In the genomic region with DNA sequence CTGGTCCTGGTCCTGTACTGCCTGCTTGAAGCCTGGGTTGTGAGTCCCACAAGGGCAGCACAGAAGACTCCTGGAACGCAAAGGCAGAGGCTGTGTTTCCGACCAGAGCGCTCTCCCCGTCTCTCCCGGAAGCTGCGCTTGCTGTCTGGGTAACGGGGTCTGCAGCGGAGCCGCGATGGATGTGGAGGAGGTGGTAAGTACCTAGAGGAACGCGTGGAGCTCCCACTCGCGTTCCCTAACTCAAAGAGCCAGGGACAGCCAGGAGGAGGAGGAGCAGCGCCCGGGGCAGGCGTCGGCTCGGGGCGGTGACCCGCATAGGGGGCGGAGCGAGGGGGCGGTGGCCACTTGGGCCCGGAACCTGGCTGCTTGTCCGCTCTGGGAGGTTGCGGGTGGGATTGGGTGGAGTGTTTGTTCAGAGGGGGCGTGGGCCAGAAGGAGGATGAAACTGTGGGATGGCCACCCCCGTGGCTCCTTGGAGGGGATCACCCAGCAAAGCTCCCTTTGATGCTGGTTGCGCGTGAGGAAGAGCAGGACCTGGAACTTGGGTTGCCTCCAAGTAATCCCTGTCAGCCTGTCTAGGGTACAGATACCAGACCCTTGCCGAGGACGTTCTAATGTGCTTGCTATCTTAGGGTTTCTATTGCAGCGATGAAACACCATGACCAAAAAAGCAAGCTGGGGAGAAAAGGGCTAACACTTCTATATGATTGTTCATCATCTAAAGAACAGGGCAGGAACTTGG, we compare ENCODE assay signal across 8 mouse cellular contexts.
A peak's percentile ranks its signal among the peaks of the same experiment; 100 is the strongest.
DNase-seq lines count a peak whose midpoint lies in the region; ATAC-seq and TF ChIP-seq lines count a peak whose summit lies in the region.
"Not testable (repeated sequence)": the region's sequence is repeated elsewhere in the genome, so short reads cannot be mapped to it uniquely, and the experiment has no call there.

No protein-coding gene starts in this region.

- not testable (repeated sequence) for H3K27ac ChIP-seq in bone marrow macrophage, adult 2 months (ENCODE audit: insufficient read depth, low read depth, low read length); embryonic facial prominence, embryonic 15.5 days (replicated peaks); kidney, embryonic 14.5 days (ENCODE audit: low read depth, low read length); limb, embryonic 15.5 days; midbrain, embryonic 16.5 days (ENCODE audit: low read length); spleen, adult 2 months (ENCODE audit: insufficient read depth, low read length)
- H3K27ac ChIP-seq in heart, embryonic 10.5 days, result peak overlapping the region; percentile 86

- not testable (repeated sequence) for TF ChIP-seq CTCF in bone marrow macrophage, adult 2 months (IDR thresholded peaks at IDR 0.05; ENCODE audit: low read depth, low read length); spleen, adult 2 months (IDR thresholded peaks at IDR 0.05; ENCODE audit: extremely low read depth, insufficient read depth, insufficient read length, insufficient replicate concordance)

- WGBS in embryonic facial prominence, embryonic 15.5 days, result 3% methylated on average over 34 of the region's 34 CpGs
- 2% methylated on average over 34 of the region's 34 CpGs for WGBS in heart, embryonic 10.5 days
- 4% methylated on average over 34 of the region's 34 CpGs for WGBS in kidney, embryonic 14.5 days
- 3% methylated on average over 33 of the region's 34 CpGs for WGBS in limb, embryonic 15.5 days
- 3% methylated on average over 33 of the region's 34 CpGs for WGBS in midbrain, embryonic 16.5 days
- 4% methylated on average over 33 of the region's 34 CpGs for WGBS in spleen, adult 2 months

- H3K9me3 ChIP-seq in embryonic facial prominence, embryonic 15.5 days (replicated peaks); heart, embryonic 10.5 days; kidney, embryonic 14.5 days (ENCODE audit: control insufficient read depth, low read length); limb, embryonic 15.5 days; midbrain, embryonic 16.5 days (replicated peaks; ENCODE audit: control insufficient read depth, low read length, poor library complexity, severe bottlenecking): not testable (repeated sequence)

- not testable (repeated sequence) for H3K36me3 ChIP-seq in embryonic facial prominence, embryonic 15.5 days; heart, embryonic 10.5 days; kidney, embryonic 14.5 days (ENCODE audit: control insufficient read depth, insufficient read depth, low read length); limb, embryonic 15.5 days; midbrain, embryonic 16.5 days (ENCODE audit: control insufficient read depth, insufficient read depth, low read length); spleen, adult 2 months (ENCODE audit: control insufficient read depth, insufficient read depth, low read length)

- H3K4me2 ChIP-seq in embryonic facial prominence, embryonic 15.5 days (replicated peaks), result peak overlapping the region; percentile 66
- H3K4me2 ChIP-seq in kidney, embryonic 14.5 days (replicated peaks; ENCODE audit: low read depth, low read length), result peak overlapping the region; percentile 67
- peak overlapping the region; percentile 69 for H3K4me2 ChIP-seq in limb, embryonic 15.5 days
- peak overlapping the region; percentile 68 for H3K4me2 ChIP-seq in midbrain, embryonic 16.5 days (ENCODE audit: low read length)

- peak; percentile 71 to 74 for DNase-seq in B cell, adult 2 months
- DNase-seq in heart, embryonic 10.5 days (ENCODE audit: low spot score), result peak; percentile 83
- peak in 1 of 2 experiments; percentile 46 for DNase-seq in spleen, adult 2 months (ENCODE audit: low read depth in 1 of 2, low spot score in 2 of 2)

- H3K4me3 ChIP-seq in bone marrow macrophage, adult 2 months (ENCODE audit: insufficient read depth, low read length), result peak overlapping the region; percentile 67
- H3K4me3 ChIP-seq in embryonic facial prominence, embryonic 15.5 days (replicated peaks), result peak overlapping the region; percentile 57
- peak overlapping the region; percentile 67 for H3K4me3 ChIP-seq in heart, embryonic 10.5 days
- H3K4me3 ChIP-seq in kidney, embryonic 14.5 days (ENCODE audit: low read length), result peak overlapping the region; percentile 54
- H3K4me3 ChIP-seq in limb, embryonic 15.5 days, result peak overlapping the region; percentile 52
- H3K4me3 ChIP-seq in midbrain, embryonic 16.5 days (ENCODE audit: low read depth, low read length), result peak overlapping the region; percentile 53
- H3K4me3 ChIP-seq in spleen, adult 2 months (ENCODE audit: extremely low read depth, insufficient read depth, insufficient read length), result peak overlapping the region; percentile 85

- not testable (repeated sequence) for H3K4me1 ChIP-seq in bone marrow macrophage, adult 2 months (ENCODE audit: control insufficient read depth, insufficient read depth, low read length); embryonic facial prominence, embryonic 15.5 days; heart, embryonic 10.5 days; kidney, embryonic 14.5 days (ENCODE audit: control insufficient read depth, insufficient read depth, low read length); limb, embryonic 15.5 days; midbrain, embryonic 16.5 days (ENCODE audit: control insufficient read depth, insufficient read depth, low read length); spleen, adult 2 months (ENCODE audit: control insufficient read depth, insufficient read depth, insufficient read length)

- ATAC-seq in embryonic facial prominence, embryonic 15.5 days (ENCODE audit: insufficient number of reproducible peaks, low FRiP score, low TSS enrichment, low read depth), result peak; percentile 78; the same call in 1 of the 2 replicates
- peak; percentile 87 for ATAC-seq in kidney, embryonic 14.5 days (ENCODE audit: low FRiP score, low TSS enrichment)
- peak; percentile 40; the same call in 1 of the 2 replicates for ATAC-seq in limb, embryonic 15.5 days (ENCODE audit: insufficient number of reproducible peaks, low FRiP score, low TSS enrichment, low read depth)
- peak; percentile 91 for ATAC-seq in midbrain, embryonic 16.5 days

- not testable (repeated sequence) for TF ChIP-seq POLR2A in bone marrow macrophage, adult 2 months (IDR thresholded peaks at IDR 0.05; ENCODE audit: borderline replicate concordance, low read depth, low read length); spleen, adult 2 months (IDR thresholded peaks at IDR 0.05; ENCODE audit: low read depth, low read length)

- H3K9ac ChIP-seq in embryonic facial prominence, embryonic 15.5 days, result peak overlapping the region; percentile 28; the same call in 1 of the 2 replicates
- H3K9ac ChIP-seq in kidney, embryonic 14.5 days (ENCODE audit: low read depth, low read length), result peak overlapping the region; percentile 58
- peak overlapping the region; percentile 33 for H3K9ac ChIP-seq in limb, embryonic 15.5 days
- peak overlapping the region; percentile 70 for H3K9ac ChIP-seq in midbrain, embryonic 16.5 days (ENCODE audit: low read depth, low read length)

- not testable (repeated sequence) for H3K27me3 ChIP-seq in embryonic facial prominence, embryonic 15.5 days; heart, embryonic 10.5 days (ENCODE audit: insufficient read depth, poor library complexity, severe bottlenecking); kidney, embryonic 14.5 days (ENCODE audit: control insufficient read depth, insufficient read depth, low read length); limb, embryonic 15.5 days; midbrain, embryonic 16.5 days (ENCODE audit: control insufficient read depth, insufficient read depth, low read depth, low read length); spleen, adult 2 months (ENCODE audit: control insufficient read depth, insufficient read depth, low read length)

Comparison
In these comparisons a context has a peak if more than half of its experiments do, and no peak if none do; other contexts are left out.
1. ATAC-seq: peak in every context shown above with its lines; median percentile 91 in midbrain, embryonic 16.5 days; 87 in kidney, embryonic 14.5 days; 78 in embryonic facial prominence, embryonic 15.5 days; 40 in limb, embryonic 15.5 days.